Mouse (Mus musculus) bone marrow, adult 2 months (tissue): Measurements from ENCODE around the gene Slc5a3.

ENCODE experiments used
- CTCF ChIP-seq: fragments of 200-500 bp; IDR thresholded peaks from 2 replicates; pipeline ENCODE4 v1.5.1; 2011; ENCODE audit warnings: low read length, control low read depth; ENCODE audit not compliant: control insufficient read depth, insufficient read depth
- POLR2A ChIP-seq: fragments of 200-500 bp; IDR thresholded peaks from 2 replicates; pipeline ENCODE4 v1.6.1; 2011; ENCODE audit warnings: low read depth, mild to moderate bottlenecking, control low read depth, low read length, borderline replicate concordance; ENCODE audit not compliant: control insufficient read depth

DNA sequence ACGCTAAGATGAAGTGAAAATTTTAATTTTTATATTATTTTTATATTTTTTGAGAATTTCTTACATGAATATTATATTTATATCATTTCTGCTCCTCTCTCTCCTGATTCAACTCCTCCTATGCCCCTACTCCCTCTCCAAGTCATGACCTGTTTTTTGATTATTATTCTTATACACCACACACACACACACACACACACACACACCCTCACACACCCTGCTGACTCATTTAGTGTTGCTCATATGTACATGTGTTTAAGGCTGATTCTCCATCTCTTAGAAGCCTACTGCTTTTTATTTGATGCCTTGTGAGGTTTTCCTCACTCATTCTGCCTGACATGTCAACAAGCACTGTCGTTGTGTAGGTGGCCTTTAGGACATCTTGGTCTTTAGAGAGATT, 48.5 kb upstream of the Slc5a3 start:
- TF ChIP-seq POLR2A, result no peak
- TF ChIP-seq CTCF, result no peak
